Mouse (Mus musculus) hindlimb bud, embryonic 11.5 days (tissue): ENCODE measurements at regions not wholly inside any gene's neighbourhood (a gene's known extent, or its start where the extent isn't known, plus 50 kb on each side); places are given as distances from the start of the nearest gene placed in this dataset.

ENCODE experiments used
- DNase-seq: peaks from one replicate; pipeline ENCODE4 v3.0.0-alpha.2; 2012; ENCODE audit warnings: low read depth, low spot score; ENCODE audit errors: extremely low spot score

GRCm38 (mm10) chr12:107757184-107757583 lies 246.2 kb downstream of the Bcl11b start:
- no peak for DNase-seq

GRCm38 (mm10) chr12:107757996-107758791 lies 245.2 kb downstream of the Bcl11b start:
- no peak for DNase-seq

GRCm38 (mm10) chr12:107759291-107759690 lies 244.1 kb downstream of the Bcl11b start:
- DNase-seq: no peak

GRCm38 (mm10) chr12:107759911-107760310 lies 243.5 kb downstream of the Bcl11b start:
- no peak for DNase-seq

- DNase-seq: no peak
Measured at GRCm38 (mm10) chr12:107762140-107762539, 241.3 kb downstream of the Bcl11b start.

- no peak for DNase-seq
Measured at GRCm38 (mm10) chr12:107769801-107770515, 233.4 kb downstream of the Bcl11b start.

GRCm38 (mm10) chr12:107770516-107770836 lies 232.9 kb downstream of the Bcl11b start:
- DNase-seq: no peak

- no peak for DNase-seq
Measured at GRCm38 (mm10) chr12:107771325-107771724, 232.1 kb downstream of the Bcl11b start.

GRCm38 (mm10) chr12:107771809-107772208 lies 231.6 kb downstream of the Bcl11b start:
- no peak for DNase-seq

GRCm38 (mm10) chr12:107778046-107778445 lies 225.4 kb downstream of the Bcl11b start:
- no peak for DNase-seq

- no peak for DNase-seq
Measured at GRCm38 (mm10) chr12:107779306-107780057, 223.9 kb downstream of the Bcl11b start.

- no peak for DNase-seq
Measured at GRCm38 (mm10) chr12:107782147-107782546, 221.3 kb downstream of the Bcl11b start.

- DNase-seq: no peak
Measured at GRCm38 (mm10) chr12:107783831-107784230, 219.6 kb downstream of the Bcl11b start.

GRCm38 (mm10) chr12:107789818-107790217 lies 213.6 kb downstream of the Bcl11b start:
- no peak for DNase-seq

- DNase-seq: no peak
Measured at GRCm38 (mm10) chr12:107800296-107800695, 203.1 kb downstream of the Bcl11b start.

- no peak for DNase-seq
Measured at GRCm38 (mm10) chr12:107807634-107808033, 195.8 kb downstream of the Bcl11b start.

GRCm38 (mm10) chr12:107808158-107808715 lies 195.2 kb downstream of the Bcl11b start:
- no peak for DNase-seq

GRCm38 (mm10) chr12:107811231-107811630 lies 192.2 kb downstream of the Bcl11b start:
- no peak for DNase-seq

- no peak for DNase-seq
Measured at GRCm38 (mm10) chr12:107812549-107813335, 190.7 kb downstream of the Bcl11b start.

- DNase-seq: no peak
Measured at GRCm38 (mm10) chr12:107814926-107815325, 188.5 kb downstream of the Bcl11b start.
